Mouse (Mus musculus) spleen, postnatal 0 days (tissue): ENCODE results near the gene Unc119b. TPM values are rescaled to one million over a fixed set of nuclear protein-coding genes. Genes with fewer than 3 reads are reported as not detected.

ENCODE experiments used
- polyA plus RNA-seq: library from polyadenylated mRNA; unstranded; fragments of >200 nt; fragmentation: Nextera tagmentation; extraction: Ambion mirVana; gene quantifications from 2 replicates; pipeline ENCODE4 v1.2.1, GENCODE M21; 2015

Gene Unc119b
- 9.1 and 11.9 TPM in 2 replicates for polyA plus RNA-seq

DNA sequence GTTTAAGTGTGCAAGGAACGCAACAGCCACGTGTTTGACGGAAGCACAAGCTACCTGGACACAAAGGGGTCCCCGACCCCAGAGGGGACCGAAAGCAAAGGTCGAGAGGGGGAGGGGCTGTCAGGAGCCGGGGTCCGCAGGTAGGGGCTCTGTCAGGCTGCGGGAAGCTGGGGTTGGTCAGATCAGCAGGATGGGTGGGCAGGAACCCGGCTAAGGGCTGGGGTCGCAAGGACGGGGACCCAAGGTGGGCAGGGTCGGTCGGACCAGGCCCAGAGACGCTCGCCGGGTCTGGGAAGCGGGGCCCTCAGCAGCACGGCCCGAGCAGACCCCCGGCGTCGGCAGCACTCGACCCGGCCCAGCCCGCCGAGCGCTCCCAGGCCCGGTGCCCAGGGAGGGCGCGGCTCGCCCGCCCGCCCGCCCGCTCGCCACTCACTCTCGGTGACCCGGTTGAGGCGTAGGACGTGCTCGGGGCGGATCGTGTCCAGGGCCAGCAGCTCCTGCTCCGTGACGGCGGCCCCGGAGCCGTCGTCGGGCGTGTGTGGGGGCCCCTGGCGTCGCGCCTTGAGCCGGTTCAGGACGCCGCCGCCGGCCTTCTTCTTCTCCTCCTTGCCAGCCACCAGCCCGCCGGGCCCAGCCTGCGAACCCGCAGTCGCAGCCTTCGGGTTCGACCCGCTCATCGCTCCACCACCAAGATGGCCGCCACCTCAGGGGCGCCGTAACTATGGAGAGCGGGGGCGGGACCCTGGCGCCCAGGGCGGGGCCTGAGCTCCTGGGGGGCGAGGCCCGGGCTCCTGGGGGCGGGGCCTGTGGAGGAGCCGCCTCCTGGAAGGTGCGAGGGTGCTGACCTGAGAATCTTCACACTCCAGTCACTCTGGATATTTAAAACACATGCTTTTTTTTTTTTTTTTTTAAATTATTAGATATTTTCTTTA lies at the start of gene Unc119b:
Gene Unc119b (minus strand): TSS at position 742 of the 932 bp plus-strand sequence.

DNA sequence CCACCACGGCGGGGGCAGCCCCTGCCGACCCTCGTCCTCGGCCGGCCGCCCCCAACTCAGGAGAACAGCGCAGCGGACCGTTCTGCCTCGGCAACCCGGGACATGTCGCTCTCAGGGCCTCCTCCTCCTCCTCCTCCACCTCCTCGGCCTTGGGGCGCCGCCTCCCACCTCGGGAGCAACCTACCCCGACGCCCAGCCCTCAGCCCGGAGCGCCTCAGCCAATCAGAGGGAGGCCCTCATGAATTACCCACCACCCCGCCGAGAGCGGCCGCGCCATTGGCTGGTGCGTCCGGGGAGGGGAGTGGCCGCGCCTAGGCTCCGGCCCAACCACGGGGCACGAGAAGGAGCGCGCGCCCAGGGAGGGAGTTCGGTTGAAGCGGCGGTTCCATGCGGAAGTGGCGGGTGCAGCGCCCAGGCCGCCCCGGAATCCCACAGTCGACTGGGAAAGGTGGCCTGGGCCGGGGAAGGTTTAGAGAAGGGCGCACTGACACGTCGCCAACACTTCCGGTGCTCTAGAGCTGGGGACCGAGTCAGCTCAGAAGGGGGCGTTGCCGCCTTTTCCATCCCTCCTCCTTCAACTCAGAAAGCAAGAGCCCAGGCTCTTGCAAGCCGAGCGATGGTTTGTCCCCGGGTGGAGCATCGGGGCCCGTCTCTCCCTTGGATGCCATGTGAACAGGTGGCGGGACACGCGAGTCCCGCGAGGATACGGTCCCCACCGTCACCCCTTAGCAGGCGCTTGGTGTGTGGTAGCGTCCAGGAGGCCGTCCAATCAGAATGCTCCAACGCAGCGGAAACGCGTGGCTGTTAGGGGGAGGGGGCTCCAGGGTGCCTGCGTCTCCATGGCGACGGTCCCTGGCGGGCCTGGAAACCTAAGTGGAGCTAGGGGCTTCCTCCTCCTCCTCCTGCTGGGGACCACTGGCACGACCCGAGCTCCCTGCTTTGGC lies 23.5 kb upstream of the Unc119b start, which contains the start of gene Mlec:
Gene Mlec (minus strand): TSS at position 140 of the 944 bp plus-strand sequence.

DNA sequence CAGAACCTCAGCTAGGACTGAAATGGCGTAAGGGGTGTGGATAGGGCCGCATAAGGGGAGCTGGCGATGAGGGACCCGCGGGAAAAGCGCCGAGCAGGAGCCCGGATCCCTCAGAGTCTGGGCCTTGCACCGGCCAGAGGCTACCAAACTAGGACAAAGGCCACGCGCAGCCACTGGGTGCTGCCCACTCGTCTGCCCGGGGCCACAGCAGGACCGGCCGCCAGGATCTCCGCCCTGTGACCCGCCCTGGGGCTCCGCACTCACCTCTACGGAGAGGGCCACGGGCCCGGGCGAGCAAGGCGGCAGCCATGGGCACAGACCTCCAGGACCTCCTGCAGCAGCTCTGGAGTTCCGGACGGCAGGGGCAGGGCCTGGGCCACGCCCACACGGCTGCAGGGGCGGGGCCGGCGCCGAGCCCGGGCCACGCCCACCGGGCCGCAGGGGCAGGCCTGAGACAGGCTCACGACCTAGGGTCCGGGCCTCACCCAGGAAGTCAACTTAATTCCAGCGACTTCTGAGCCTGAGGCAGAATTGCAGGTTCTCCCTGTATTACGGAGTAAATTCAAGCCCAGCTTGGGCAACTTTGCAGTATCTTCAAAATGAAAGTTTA lies 15.7 kb downstream of the Unc119b start, which contains the start of gene Acads:
Gene Acads (minus strand): TSS at position 386 of the 610 bp plus-strand sequence.

DNA sequence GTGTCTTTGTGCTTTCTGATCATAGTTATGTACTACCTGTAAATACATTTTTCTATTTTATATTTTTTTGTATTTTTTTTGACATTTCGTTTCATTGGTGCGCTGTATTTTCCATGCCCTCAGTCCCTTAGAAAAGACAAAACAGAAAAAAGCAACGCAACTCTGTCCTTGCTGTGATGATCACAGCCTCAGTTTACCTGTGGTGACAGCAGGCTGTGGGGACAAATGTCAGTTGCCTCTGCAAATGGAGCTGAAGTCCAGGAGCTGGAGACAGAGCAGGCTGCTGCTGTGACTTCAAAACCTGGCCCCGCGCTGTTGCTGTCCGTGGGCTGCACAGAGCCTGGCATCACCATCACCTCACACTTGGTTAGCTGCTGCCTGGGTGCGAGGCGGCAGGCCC lies 36.6 kb downstream of the Unc119b start, which contains the start of gene Gm10401:
Gene Gm10401 (minus strand): TSS at position 101 of the 400 bp plus-strand sequence.

Other genes with a start within 250 kb of the Unc119b start
- gene Oasl2, start 238.0 kb downstream of the Unc119b start, polyA plus RNA-seq = 16.7 and 27.2 TPM in 2 replicates
- 4.0 and 4.1 TPM in 2 replicates for gene Oasl1, start 211.7 kb downstream of the Unc119b start, polyA plus RNA-seq
- gene 2210016L21Rik, start 192.8 kb downstream of the Unc119b start, polyA plus RNA-seq = 26.3 and 32.0 TPM in 2 replicates
- 0.05 and 0.08 TPM in 2 replicates for gene Hnf1a, start 163.9 kb downstream of the Unc119b start, polyA plus RNA-seq
- gene Sppl3, start 123.8 kb downstream of the Unc119b start, polyA plus RNA-seq = 13.1 and 13.9 TPM in 2 replicates
- gene Gm10401, start 36.7 kb downstream of the Unc119b start, polyA plus RNA-seq = 18.0 and 20.8 TPM in 2 replicates
- gene Acads, start 15.6 kb downstream of the Unc119b start, polyA plus RNA-seq = 26.8 and 31.9 TPM in 2 replicates
- gene Mlec, start 23.2 kb upstream of the Unc119b start, polyA plus RNA-seq = 20.5 and 24.0 TPM in 2 replicates
- gene Cabp1, start 59.4 kb upstream of the Unc119b start, polyA plus RNA-seq = 0.18 and 0.21 TPM in 2 replicates
- gene Pop5, start 100.9 kb upstream of the Unc119b start, polyA plus RNA-seq = 83.2 and 92.6 TPM in 2 replicates
- 123 and 127 TPM in 2 replicates for gene Rnf10, start 137.9 kb upstream of the Unc119b start, polyA plus RNA-seq
- gene Coq5, start 144.7 kb upstream of the Unc119b start, polyA plus RNA-seq = 24.4 and 26.7 TPM in 2 replicates
- 759 and 787 TPM in 2 replicates for gene Dynll1, start 166.0 kb upstream of the Unc119b start, polyA plus RNA-seq
- 170 and 171 TPM in 2 replicates for gene Srsf9, start 192.2 kb upstream of the Unc119b start, polyA plus RNA-seq
- gene Gatc, start 206.2 kb upstream of the Unc119b start, polyA plus RNA-seq = 12.9 and 13.4 TPM in 2 replicates
- 41.3 and 43.6 TPM in 2 replicates for gene Triap1, start 206.2 kb upstream of the Unc119b start, polyA plus RNA-seq
- 789 and 831 TPM in 2 replicates for gene Cox6a1, start 214.0 kb upstream of the Unc119b start, polyA plus RNA-seq